ENCODE assay signal across 9 mouse cellular contexts in genomic region chr10:40998330-40998729, GRCm38 (mm10).
DNase-seq lines count a peak whose midpoint lies in the region; ATAC-seq and TF ChIP-seq lines count a peak whose summit lies in the region.
"Had no signal": no experiment of that assay in that cellular context is flagged by ENCODE, and none has a peak within 500 bp of the region (broad histone marks: within the 10 kb centered on the region; RNA-seq: fewer than 3 reads in every experiment).

No protein-coding gene starts in this region.

- H3K27me3 ChIP-seq in hindbrain, embryonic 16.5 days (replicated peaks; ENCODE audit: control insufficient read depth, insufficient read depth, low read length): no peaks in the 10 kb centered on the region
- H3K27me3 ChIP-seq in midbrain, embryonic 15.5 days (replicated peaks): no peaks in the 10 kb centered on the region
- H3K27me3 ChIP-seq in limb, embryonic 10.5 days (ENCODE audit: low read depth, poor library complexity, severe bottlenecking): no peaks in the 10 kb centered on the region
- H3K27me3 ChIP-seq in stomach, postnatal 0 days (ENCODE audit: control insufficient read depth, insufficient read depth, low read length): no peaks in the 10 kb centered on the region

- DNase-seq in gastrocnemius, postnatal 14 days: peak; percentile 11
- DNase-seq in gastrocnemius, postnatal 36 days: no peak
- peak; percentile 95 for DNase-seq in brain, embryonic 14.5 days (ENCODE audit: low read depth)
- no peak for DNase-seq in limb, embryonic 10.5 days (ENCODE audit: low spot score)
- DNase-seq in stomach, postnatal 0 days (ENCODE audit: low spot score): no peak
- DNase-seq in adrenal gland, postnatal 36 days: no peak

- H3K36me3 ChIP-seq in hindbrain, embryonic 16.5 days (ENCODE audit: control insufficient read depth, insufficient read depth, low read length): no peaks in the 10 kb centered on the region
- H3K36me3 ChIP-seq in midbrain, embryonic 15.5 days (replicated peaks): no peaks in the 10 kb centered on the region
- no peaks in the 10 kb centered on the region for H3K36me3 ChIP-seq in limb, embryonic 10.5 days
- no peaks in the 10 kb centered on the region for H3K36me3 ChIP-seq in stomach, postnatal 0 days (ENCODE audit: control insufficient read depth, insufficient read depth, low read length)

- TF ChIP-seq CTCF in brain, embryonic 14.5 days (IDR thresholded peaks at IDR 0.05; ENCODE audit: borderline replicate concordance, extremely low read depth, insufficient read depth, insufficient read length): no peak
- TF ChIP-seq CTCF in stomach, postnatal 0 days (IDR thresholded peaks at IDR 0.05; ENCODE audit: low read depth): no peak

- no peak for TF ChIP-seq EP300 in stomach, postnatal 0 days (optimal IDR thresholded peaks at IDR 0.05)

- TF ChIP-seq POLR2A in brain, embryonic 14.5 days (IDR thresholded peaks at IDR 0.05; ENCODE audit: borderline replicate concordance, extremely low read depth, insufficient read depth, insufficient read length, poor library complexity, severe bottlenecking): no peak

- WGBS in hindbrain, embryonic 16.5 days: 18% methylated on average over 7 of the region's 7 CpGs
- 11% methylated on average over 7 of the region's 7 CpGs for WGBS in midbrain, embryonic 15.5 days
- 81% methylated on average over 7 of the region's 7 CpGs for WGBS in limb, embryonic 10.5 days
- 62% methylated on average over 7 of the region's 7 CpGs for WGBS in stomach, postnatal 0 days

- H3K27ac ChIP-seq in hindbrain, embryonic 16.5 days (ENCODE audit: low read depth, low read length): peak overlapping the region; percentile 46; the same call in 1 of the 2 replicates
- peak overlapping the region; percentile 70 for H3K27ac ChIP-seq in midbrain, embryonic 15.5 days
- H3K27ac ChIP-seq in limb, embryonic 10.5 days: no peak overlapping the region
- H3K27ac ChIP-seq in stomach, postnatal 0 days (replicated peaks): no peak overlapping the region

- peak; percentile 91 for ATAC-seq in hindbrain, embryonic 16.5 days
- ATAC-seq in midbrain, embryonic 15.5 days (replicated peaks): peak; percentile 89
- no peak for ATAC-seq in stomach, postnatal 0 days (ENCODE audit: low FRiP score, low TSS enrichment)

- peaks cover 5% of the 10 kb centered on the region for H3K4me1 ChIP-seq in hindbrain, embryonic 16.5 days (ENCODE audit: control insufficient read depth, insufficient read depth, low read depth, low read length)
- peaks cover 14% of the 10 kb centered on the region; the same call in 1 of the 2 replicates for H3K4me1 ChIP-seq in midbrain, embryonic 15.5 days
- H3K4me1 ChIP-seq in limb, embryonic 10.5 days: no peaks in the 10 kb centered on the region
- H3K4me1 ChIP-seq in stomach, postnatal 0 days (replicated peaks; ENCODE audit: control insufficient read depth, insufficient read depth): no peaks in the 10 kb centered on the region

- H3K4me3 ChIP-seq in hindbrain, embryonic 16.5 days (ENCODE audit: low read length): no peak overlapping the region
- no peak overlapping the region for H3K4me3 ChIP-seq in midbrain, embryonic 15.5 days
- H3K4me3 ChIP-seq in limb, embryonic 10.5 days: no peak overlapping the region
- no peak overlapping the region for H3K4me3 ChIP-seq in stomach, postnatal 0 days (ENCODE audit: low read depth, low read length)
- H3K4me3 ChIP-seq: myocyte had no signal

- H3K9ac ChIP-seq in hindbrain, embryonic 16.5 days (ENCODE audit: low read depth, low read length): no peak overlapping the region
- no peak overlapping the region for H3K9ac ChIP-seq in midbrain, embryonic 15.5 days
- no peak overlapping the region for H3K9ac ChIP-seq in stomach, postnatal 0 days (ENCODE audit: low read length)

- H3K9me3 ChIP-seq in hindbrain, embryonic 16.5 days (ENCODE audit: control insufficient read depth, low read length): no peaks in the 10 kb centered on the region
- no peaks in the 10 kb centered on the region for H3K9me3 ChIP-seq in midbrain, embryonic 15.5 days
- H3K9me3 ChIP-seq in limb, embryonic 10.5 days (replicated peaks): no peaks in the 10 kb centered on the region
- H3K9me3 ChIP-seq in stomach, postnatal 0 days (ENCODE audit: control insufficient read depth, low read length): no peaks in the 10 kb centered on the region

- intact Hi-C loops in gastrocnemius, postnatal 14 days (cut with DNase I; ENCODE audit: low total_unique reads): no loop called here
- intact Hi-C loops in gastrocnemius, postnatal 36 days (cut with DNase I): no loop called here

- H3K4me2 ChIP-seq in hindbrain, embryonic 16.5 days (ENCODE audit: low read length): 0 out of 2 replicates have a peak overlapping the region, but pooled peaks have one; percentile 9
- H3K4me2 ChIP-seq in midbrain, embryonic 15.5 days: peak overlapping the region; percentile 17
- H3K4me2 ChIP-seq in stomach, postnatal 0 days (replicated peaks; ENCODE audit: low read depth): no peak overlapping the region

Comparison
In these comparisons a context has a peak if more than half of its experiments do, and no peak if none do; other contexts are left out.
1. DNase-seq: peak in gastrocnemius, postnatal 14 days (single experiment) and brain, embryonic 14.5 days (single experiment); none in gastrocnemius, postnatal 36 days (0 of 2), limb, embryonic 10.5 days (single experiment), stomach, postnatal 0 days (single experiment) and adrenal gland, postnatal 36 days (0 of 2).
2. H3K27ac ChIP-seq: peak in hindbrain, embryonic 16.5 days (single experiment) and midbrain, embryonic 15.5 days (single experiment); none in limb, embryonic 10.5 days (single experiment) and stomach, postnatal 0 days (single experiment).